Mouse (Mus musculus) heart, embryonic 13.5 days (tissue): Measurements from ENCODE around the gene Rpia. TPM values are rescaled to one million over a fixed set of nuclear protein-coding genes. Genes with fewer than 3 reads are reported as not detected.

ENCODE experiments used
- ATAC-seq: fragments of 200-750 bp; cut with Nextera tagmentation; 2 replicates; pipeline ENCODE4 v1.8.0; 2017; ENCODE audit warnings: moderate TSS enrichment; ENCODE audit not compliant: insufficient number of reproducible peaks, low FRiP score, low TSS enrichment; ENCODE audit errors: extremely low read depth
- H3K27ac ChIP-seq: fragments of 300-500 bp; sonication (generic); replicated peaks from 2 replicates; pipeline ENCODE4 v1.5.1; 2015; ENCODE audit warnings: moderate library complexity, mild to moderate bottlenecking, inconsistent platforms
- H3K27me3 ChIP-seq: fragments of 300-500 bp; sonication (generic); replicated peaks from 2 replicates; pipeline ENCODE4 v1.6.1; 2015; ENCODE audit warnings: mild to moderate bottlenecking, inconsistent platforms
- H3K36me3 ChIP-seq: fragments of 300-500 bp; sonication (generic); 2 replicates; pipeline ENCODE4 v1.6.1; 2015; ENCODE audit warnings: mild to moderate bottlenecking, inconsistent platforms
- H3K4me1 ChIP-seq: fragments of 300-500 bp; sonication (generic); 2 replicates; pipeline ENCODE4 v1.6.1; 2015; ENCODE audit warnings: inconsistent platforms
- H3K4me2 ChIP-seq: fragments of 300-500 bp; sonication (generic); 2 replicates; pipeline ENCODE4 v1.6.1; 2015; ENCODE audit warnings: inconsistent platforms, mild to moderate bottlenecking, moderate library complexity
- H3K4me3 ChIP-seq: fragments of 300-500 bp; sonication (generic); 2 replicates; pipeline ENCODE4 v1.5.1; 2015; ENCODE audit warnings: moderate library complexity, mild to moderate bottlenecking, inconsistent platforms
- H3K9ac ChIP-seq: fragments of 300-500 bp; sonication (generic); 2 replicates; pipeline ENCODE4 v1.6.1; 2015; ENCODE audit warnings: inconsistent platforms, mild to moderate bottlenecking, moderate library complexity
- H3K9me3 ChIP-seq: fragments of 300-500 bp; sonication (generic); 2 replicates; pipeline ENCODE4 v1.6.1; 2016; ENCODE audit warnings: inconsistent platforms
- WGBS: fragments of 180-500 bp; shearing (Covaris S2); methylation state at CpG from one replicate; pipeline ENCODE4 v1.1.7; 2015; ENCODE audit warnings: mixed read lengths; 5-methylcytosine and 5-hydroxymethylcytosine counted together
- polyA plus RNA-seq: library from polyadenylated mRNA; unstranded; fragments of >200 nt; fragmentation: Nextera tagmentation; extraction: Ambion mirVana; gene quantifications from 2 replicates; pipeline ENCODE4 v1.2.1, GENCODE M21; 2015

Rpia gene
- polyA plus RNA-seq, 1 experiment from 2014 or later: 1.1 TPM

DNA sequence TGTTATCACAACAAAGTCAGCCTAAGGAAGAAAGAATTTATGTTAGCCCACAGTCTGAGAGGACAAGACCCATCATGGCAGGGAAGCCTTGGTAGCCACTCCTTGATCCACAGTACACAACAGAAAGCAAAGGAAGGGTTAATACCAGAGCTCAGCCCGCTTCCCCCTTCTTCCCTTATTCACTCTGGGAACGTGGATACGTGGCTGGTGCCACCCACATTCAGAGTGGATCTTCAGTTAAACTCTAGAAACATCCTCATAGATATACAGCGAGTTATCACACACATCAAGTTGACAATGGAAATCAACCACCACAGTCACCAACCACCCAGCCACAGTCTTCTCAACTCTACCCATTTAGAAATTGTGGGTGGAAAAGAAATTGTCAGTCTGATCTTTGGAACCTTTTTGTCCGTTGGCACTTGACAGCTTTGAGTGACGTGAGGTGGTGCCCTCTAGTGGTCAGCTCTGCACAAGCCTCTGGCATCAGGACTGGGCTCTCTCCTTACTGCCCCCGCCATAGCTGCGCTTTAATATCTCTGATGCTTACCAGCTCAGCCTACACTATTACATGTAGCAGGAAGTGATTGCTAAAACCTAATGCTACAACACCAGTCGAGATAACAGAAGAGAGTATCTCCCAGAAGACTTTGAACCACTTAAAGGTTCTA is 5.7 kb upstream of the Rpia start:
- ATAC-seq: no peak
- WGBS: 17% methylated on average over 9 of the region's 9 CpGs

DNA sequence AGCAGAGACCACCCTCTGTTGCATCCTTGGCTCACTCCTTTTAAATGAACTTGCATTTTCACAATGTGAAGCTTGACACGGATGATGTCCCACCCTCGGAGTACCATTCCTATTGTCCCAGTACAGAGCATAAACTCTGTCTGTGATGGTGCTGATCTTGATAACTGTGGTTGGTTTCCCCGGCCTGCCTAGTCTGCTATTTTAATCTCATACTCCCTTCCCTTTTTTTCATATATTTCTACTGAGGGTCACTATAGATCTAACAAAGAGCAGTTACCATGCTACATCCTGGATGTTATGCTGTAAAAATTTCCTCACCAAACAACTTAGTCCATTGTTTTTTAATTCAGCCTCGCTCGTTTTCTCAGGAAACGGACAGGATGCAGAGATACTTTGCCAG is 4.9 kb upstream of the Rpia start:
- no peaks in the 10 kb centered on the region for H3K9me3 ChIP-seq
- H3K27ac ChIP-seq: 0 out of 2 replicates have a peak overlapping the region, but pooled peaks have one; percentile 13
- WGBS: 67% methylated on average over 6 of the region's 6 CpGs
- ATAC-seq: no peak
- no peak overlapping the region for H3K4me2 ChIP-seq
- peaks cover 11% of the 10 kb centered on the region for H3K4me1 ChIP-seq
- H3K4me3 ChIP-seq: no peak overlapping the region
- no peaks in the 10 kb centered on the region for H3K36me3 ChIP-seq
- H3K27me3 ChIP-seq: no peaks in the 10 kb centered on the region
- no peak overlapping the region for H3K9ac ChIP-seq

More for the DNA sequence above, 5.7 kb upstream of the Rpia start:
- Histone ChIP-seq H3K27me3 (no peaks in the 10 kb centered on the region), H3K4me2 (no peak overlapping the region), H3K9me3 (no peaks in the 10 kb centered on the region), H3K27ac (0 out of 2 replicates have a peak overlapping the region, but pooled peaks have one; percentile 13), H3K4me3 (no peak overlapping the region), H3K36me3 (no peaks in the 10 kb centered on the region), H3K4me1 (peaks cover 9% of the 10 kb centered on the region), H3K9ac (no peak overlapping the region)

DNA sequence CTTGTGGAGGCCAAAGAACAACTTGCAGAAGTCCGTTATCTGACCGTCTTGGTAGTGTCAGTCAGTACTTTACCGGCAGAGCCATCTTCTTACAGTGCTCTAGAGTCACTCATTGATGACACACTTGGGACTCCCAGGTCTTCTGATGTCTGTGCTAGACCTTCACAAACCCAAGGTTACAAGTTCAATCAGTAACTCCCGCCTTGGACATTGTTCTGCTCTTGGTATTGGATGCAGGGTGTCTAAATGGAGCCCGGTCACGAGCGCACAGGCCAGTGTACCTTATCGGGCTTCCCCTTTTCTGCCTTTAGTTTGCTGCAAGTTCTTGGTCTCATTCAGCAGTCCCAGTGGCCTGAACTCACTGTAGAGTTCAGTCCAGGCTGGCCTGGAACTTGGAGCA is 612 bp upstream of the Rpia start:
- Histone ChIP-seq H3K27ac (0 out of 2 replicates have a peak overlapping the region, but pooled peaks have one; percentile 8), H3K4me2 (peak overlapping the region; percentile 98), H3K9ac (peak overlapping the region; percentile 77), H3K4me3 (peak overlapping the region; percentile 80), H3K27me3 (no peaks in the 10 kb centered on the region), H3K36me3 (no peaks in the 10 kb centered on the region), H3K4me1 (peaks cover 23% of the 10 kb centered on the region), H3K9me3 (no peaks in the 10 kb centered on the region)
- 34% methylated on average over 8 of the region's 8 CpGs for WGBS
- no peak for ATAC-seq

- H3K9ac ChIP-seq: peak overlapping the region; percentile 87
- H3K4me3 ChIP-seq: peak overlapping the region; percentile 80
- H3K4me2 ChIP-seq: peak overlapping the region; percentile 98
- H3K36me3 ChIP-seq: no peaks in the 10 kb centered on the region
- H3K27me3 ChIP-seq: no peaks in the 10 kb centered on the region
- no peak for ATAC-seq
- H3K9me3 ChIP-seq: no peaks in the 10 kb centered on the region
- H3K4me1 ChIP-seq: peaks cover 24% of the 10 kb centered on the region
- WGBS: 3% methylated on average over 18 of the region's 18 CpGs
- peak overlapping the region; percentile 82 for H3K27ac ChIP-seq
Observed at GRCm38 (mm10) chr6:70790852-70791761, 925 bp downstream of the Rpia start.

GRCm38 (mm10) chr6:70790034-70790650 is 1.9 kb downstream of the Rpia start:
- Histone ChIP-seq H3K4me2 (peak overlapping the region; percentile 98), H3K9me3 (no peaks in the 10 kb centered on the region), H3K27me3 (no peaks in the 10 kb centered on the region), H3K27ac (no peak overlapping the region), H3K4me1 (peaks cover 27% of the 10 kb centered on the region), H3K4me3 (peak overlapping the region; percentile 80), H3K9ac (peak overlapping the region; percentile 87; the same call in 1 of the 2 replicates), H3K36me3 (peaks cover 3% of the 10 kb centered on the region; the same call in 1 of the 2 replicates)
- no peak for ATAC-seq
- 60% methylated on average over 9 of the region's 9 CpGs for WGBS

DNA sequence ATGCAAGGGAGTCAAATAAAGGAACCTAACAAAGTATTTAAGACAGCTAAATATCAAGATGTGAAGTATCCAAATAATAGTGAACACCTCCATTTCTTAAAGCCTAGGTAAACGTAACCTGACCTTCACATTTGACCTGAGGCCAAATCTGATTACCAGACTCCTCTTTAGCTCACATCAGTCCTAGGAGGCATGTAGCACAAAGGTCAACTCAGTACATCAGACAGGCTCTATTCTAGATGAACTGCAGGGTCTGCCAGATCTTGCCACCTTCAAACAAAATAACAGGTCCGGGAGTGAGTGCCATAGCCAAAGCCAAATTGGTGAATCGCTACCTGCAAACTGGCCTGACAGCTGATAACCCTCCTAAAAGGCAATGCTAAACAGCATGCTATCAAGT is 2.9 kb downstream of the Rpia start:
- 87% methylated on average over 3 of the region's 3 CpGs for WGBS
- Histone ChIP-seq H3K9ac (peak overlapping the region; percentile 12; the same call in 1 of the 2 replicates), H3K36me3 (peaks cover 12% of the 10 kb centered on the region), H3K4me2 (peak overlapping the region; percentile 98; the same call in 1 of the 2 replicates), H3K4me1 (peaks cover 27% of the 10 kb centered on the region), H3K27me3 (no peaks in the 10 kb centered on the region), H3K27ac (no peak overlapping the region), H3K4me3 (no peak overlapping the region), H3K9me3 (no peaks in the 10 kb centered on the region)
- ATAC-seq: no peak

- 72% methylated on average over 2 of the region's 2 CpGs for WGBS
- Histone ChIP-seq H3K27me3 (no peaks in the 10 kb centered on the region), H3K9me3 (no peaks in the 10 kb centered on the region), H3K4me2 (no peak overlapping the region), H3K36me3 (peaks cover 15% of the 10 kb centered on the region), H3K9ac (no peak overlapping the region), H3K4me3 (no peak overlapping the region), H3K27ac (no peak overlapping the region), H3K4me1 (peaks cover 21% of the 10 kb centered on the region)
- ATAC-seq: no peak
Observed at GRCm38 (mm10) chr6:70787524-70787923, 4.5 kb downstream of the Rpia start.

DNA sequence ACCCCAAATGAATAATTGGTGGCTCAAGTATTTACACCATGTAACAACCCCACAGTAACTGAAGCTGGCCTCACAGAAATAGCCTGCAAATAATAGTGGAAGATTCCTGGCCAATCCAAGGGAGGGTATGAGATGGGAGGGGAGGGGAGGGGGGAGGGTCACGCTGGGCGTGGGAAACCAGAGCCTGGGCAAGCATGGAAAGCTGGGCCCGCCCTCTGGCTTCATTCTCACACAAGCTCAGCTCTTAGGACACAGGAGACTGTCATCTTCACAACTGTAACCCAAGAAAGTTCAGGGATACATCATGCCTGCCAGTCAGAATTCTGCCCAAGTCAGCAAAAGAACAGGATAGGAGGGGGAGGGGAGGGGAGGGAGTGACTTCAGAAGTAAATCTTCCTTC is 6.2 kb downstream of the Rpia start:
- H3K27ac ChIP-seq: no peak overlapping the region
- peaks cover 15% of the 10 kb centered on the region for H3K36me3 ChIP-seq
- ATAC-seq: no peak
- H3K4me3 ChIP-seq: no peak overlapping the region
- no peaks in the 10 kb centered on the region for H3K9me3 ChIP-seq
- H3K9ac ChIP-seq: no peak overlapping the region
- H3K4me2 ChIP-seq: no peak overlapping the region
- WGBS: 50% methylated on average over 3 of the region's 3 CpGs
- peaks cover 16% of the 10 kb centered on the region for H3K4me1 ChIP-seq
- no peaks in the 10 kb centered on the region for H3K27me3 ChIP-seq

- WGBS: 81% methylated on average over 3 of the region's 3 CpGs
- H3K9ac ChIP-seq: no peak overlapping the region
- H3K4me1 ChIP-seq: peaks cover 5% of the 10 kb centered on the region; the same call in 1 of the 2 replicates
- no peak overlapping the region for H3K4me3 ChIP-seq
- ATAC-seq: no peak
- peaks cover 19% of the 10 kb centered on the region for H3K36me3 ChIP-seq
- no peak overlapping the region for H3K4me2 ChIP-seq
- H3K27ac ChIP-seq: no peak overlapping the region
- H3K9me3 ChIP-seq: no peaks in the 10 kb centered on the region
- H3K27me3 ChIP-seq: no peaks in the 10 kb centered on the region
Observed at GRCm38 (mm10) chr6:70784811-70785210, 7.2 kb downstream of the Rpia start.

- 77% methylated on average over 2 of the region's 2 CpGs for WGBS
- H3K4me1 ChIP-seq: peaks cover 26% of the 10 kb centered on the region
- H3K4me2 ChIP-seq: no peak overlapping the region
- H3K27ac ChIP-seq: no peak overlapping the region
- H3K9me3 ChIP-seq: no peaks in the 10 kb centered on the region
- peaks cover 19% of the 10 kb centered on the region for H3K36me3 ChIP-seq
- H3K4me3 ChIP-seq: no peak overlapping the region
- no peak overlapping the region for H3K9ac ChIP-seq
- H3K27me3 ChIP-seq: no peaks in the 10 kb centered on the region
- no peak for ATAC-seq
Observed at GRCm38 (mm10) chr6:70781336-70781735, 10.7 kb downstream of the Rpia start.

- Histone ChIP-seq H3K4me3 (no peak overlapping the region), H3K9me3 (no peaks in the 10 kb centered on the region), H3K27me3 (no peaks in the 10 kb centered on the region), H3K4me2 (no peak overlapping the region), H3K36me3 (peaks cover 56% of the 10 kb centered on the region), H3K9ac (no peak overlapping the region), H3K4me1 (peaks cover 23% of the 10 kb centered on the region), H3K27ac (no peak overlapping the region)
- 57% methylated on average over 2 of the region's 2 CpGs for WGBS
- ATAC-seq: no peak
Observed at GRCm38 (mm10) chr6:70774372-70774771, 17.7 kb downstream of the Rpia start.
